Mouse (Mus musculus): ENCODE results near the gene Igsf11.
"Not testable (repeated sequence)": the region's sequence is repeated elsewhere in the genome, so short reads cannot be mapped to it uniquely, and the experiment has no call there.

Gene Igsf11

DNA sequence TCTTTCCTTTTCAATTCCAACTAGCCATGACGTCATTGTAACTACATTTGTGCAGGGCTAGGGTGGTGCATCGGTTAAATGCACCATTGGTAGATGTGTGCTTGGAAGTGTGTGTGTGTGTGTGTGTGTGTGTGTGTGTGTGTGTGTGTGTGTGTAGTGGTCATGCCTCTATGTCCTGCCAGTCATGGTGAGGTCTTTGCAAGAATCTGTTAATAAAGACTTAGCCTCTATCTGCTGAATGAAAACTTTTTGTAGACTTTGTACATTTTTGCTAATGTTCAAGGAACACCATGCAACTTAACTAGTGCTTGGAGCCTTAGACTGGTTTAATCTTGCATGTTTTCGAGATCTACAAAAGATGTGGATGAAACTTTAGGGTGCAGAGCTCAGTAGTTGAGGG is 48.3 kb downstream of the Igsf11 start:
- no peak for DNase-seq

DNA sequence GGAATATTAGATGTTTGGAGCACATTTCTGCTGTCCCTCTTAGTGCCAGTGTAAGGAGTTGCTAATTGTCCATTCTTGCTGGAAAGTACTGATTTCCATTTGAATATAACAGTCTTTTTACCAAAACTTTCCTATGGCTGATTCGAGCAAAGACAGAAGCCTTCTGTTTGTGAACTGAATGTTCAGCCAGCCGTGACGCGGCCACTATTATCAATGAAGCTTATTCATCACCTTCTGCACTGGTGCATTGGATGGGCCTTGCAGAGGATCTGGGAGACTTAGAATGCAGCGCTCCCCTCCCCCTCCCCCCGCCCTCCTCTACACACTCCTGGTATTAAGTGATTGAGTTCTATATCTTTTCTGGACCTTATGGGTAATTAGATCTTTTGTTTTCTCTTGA is 48.8 kb downstream of the Igsf11 start:
- no peak for DNase-seq

GRCm38 (mm10) chr16:38943706-38944550 is 51.5 kb downstream of the Igsf11 start:
- DNase-seq, result no peak

GRCm38 (mm10) chr16:38945111-38945510 is 52.6 kb downstream of the Igsf11 start:
- DNase-seq, result no peak

- DNase-seq, result no peak
These were observed 53.1 kb downstream of the Igsf11 start for GRCm38 (mm10) chr16:38945581-38945981.

DNA sequence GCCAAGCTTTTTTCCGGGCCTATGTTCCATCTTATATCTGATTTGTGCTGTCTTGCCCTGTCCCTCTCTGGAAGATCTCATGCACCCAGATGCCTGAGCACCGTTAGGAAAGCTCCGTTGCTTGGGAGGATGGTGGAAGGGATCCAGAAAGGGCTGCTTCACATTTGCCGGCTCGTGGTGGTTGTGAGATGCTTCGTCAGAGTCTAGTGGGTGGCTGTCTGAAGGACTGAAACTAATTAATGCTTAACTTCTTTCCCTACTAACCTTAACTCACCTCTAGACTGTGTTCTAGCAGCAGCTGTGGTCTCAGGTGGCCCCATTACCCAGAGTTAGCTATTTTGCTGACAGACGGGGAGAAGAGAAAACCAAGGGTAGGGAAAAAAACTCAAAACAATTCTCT is 54.0 kb downstream of the Igsf11 start:
- DNase-seq, result peak; percentile 64

- DNase-seq, result no peak
These were observed 54.8 kb downstream of the Igsf11 start for GRCm38 (mm10) chr16:38947141-38947879.

DNA sequence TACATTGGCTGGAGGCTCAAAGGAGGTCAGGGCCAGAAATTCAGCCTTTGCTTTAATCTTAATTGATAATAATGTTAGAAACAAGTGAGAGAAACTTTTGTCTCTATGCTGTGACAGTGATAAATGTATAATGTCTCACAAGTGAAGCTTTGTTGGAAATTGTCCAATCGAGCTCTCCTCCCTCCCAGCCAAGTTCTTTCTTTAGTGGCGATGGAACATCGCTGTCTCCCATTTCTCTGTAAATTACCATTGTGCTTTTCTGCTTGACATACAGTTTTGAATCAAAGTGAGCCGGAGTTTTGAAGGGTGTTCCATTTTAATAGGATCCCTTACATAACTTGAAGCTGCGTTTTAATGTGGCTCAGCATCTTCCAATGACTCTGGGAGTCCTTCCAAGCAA is 56.0 kb downstream of the Igsf11 start:
- DNase-seq, result no peak

GRCm38 (mm10) chr16:38952881-38953280 is 60.4 kb downstream of the Igsf11 start:
- DNase-seq, result no peak

GRCm38 (mm10) chr16:38953821-38954220 is 61.4 kb downstream of the Igsf11 start:
- DNase-seq, result no peak

DNA sequence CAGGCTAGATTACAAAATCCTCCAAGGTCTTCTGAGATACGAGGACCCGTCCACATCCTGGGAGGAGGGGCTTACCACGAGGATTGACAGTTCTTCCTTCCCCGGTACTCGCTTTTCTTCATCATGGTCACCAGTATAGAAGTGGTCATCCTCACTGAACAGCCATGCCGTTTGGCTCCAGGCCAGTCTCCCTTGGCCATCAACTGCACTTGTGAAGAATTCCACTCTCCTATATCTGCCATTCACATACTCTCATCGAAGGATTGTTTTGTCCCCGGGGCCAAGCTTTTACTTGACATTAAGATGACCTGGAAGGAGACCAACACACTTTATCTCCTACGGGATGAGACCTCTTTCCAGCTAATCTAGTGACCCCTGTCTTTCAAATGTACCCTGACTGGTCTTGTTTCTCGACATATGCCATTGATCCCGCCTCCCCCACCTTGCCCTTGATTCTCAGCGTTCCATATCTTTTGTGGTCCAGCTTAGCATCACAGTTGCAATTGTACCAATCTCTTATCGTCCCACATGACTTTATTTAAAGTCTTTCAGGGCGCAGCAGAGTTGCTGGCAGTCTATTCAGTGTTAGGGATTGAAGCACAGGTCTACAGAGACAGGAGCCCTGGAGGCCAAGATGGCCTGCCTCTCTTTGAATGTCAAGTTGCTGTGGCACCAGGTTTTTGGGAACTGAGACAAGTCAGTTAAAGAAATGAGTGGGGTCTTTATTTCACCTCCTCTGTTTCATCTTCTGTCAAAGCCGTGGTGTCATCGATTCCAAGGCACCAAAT is 62.2 kb downstream of the Igsf11 start:
- DNase-seq, result no peak

GRCm38 (mm10) chr16:38955296-38955695 is 62.8 kb downstream of the Igsf11 start:
- no peak for DNase-seq

- no peak for DNase-seq
These were observed 66.3 kb downstream of the Igsf11 start for GRCm38 (mm10) chr16:38958801-38959200.

GRCm38 (mm10) chr16:38960550-38960949 is 68.1 kb downstream of the Igsf11 start:
- DNase-seq, result no peak

DNA sequence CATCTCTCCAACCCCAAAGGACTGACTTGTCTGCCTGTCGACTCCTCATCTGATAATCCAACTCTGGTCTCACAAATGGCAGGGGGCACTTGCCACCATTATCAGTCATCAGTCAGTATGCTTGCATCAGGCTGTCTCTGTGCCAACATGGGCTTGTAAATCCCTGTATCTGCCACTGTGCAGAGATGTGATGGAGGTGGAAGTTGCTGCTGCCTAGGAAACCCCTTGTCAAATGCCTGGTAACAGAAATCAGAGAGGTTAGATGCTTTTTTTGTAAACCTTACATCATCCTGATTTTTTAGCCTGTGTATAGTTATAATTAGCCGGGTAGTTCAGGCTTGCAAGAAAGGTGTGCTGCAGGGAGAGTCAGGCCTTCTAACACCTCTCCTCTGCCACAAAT is 69.4 kb downstream of the Igsf11 start:
- DNase-seq, result no peak

- DNase-seq, result no peak
These were observed 70.2 kb downstream of the Igsf11 start for GRCm38 (mm10) chr16:38962695-38963094.

DNA sequence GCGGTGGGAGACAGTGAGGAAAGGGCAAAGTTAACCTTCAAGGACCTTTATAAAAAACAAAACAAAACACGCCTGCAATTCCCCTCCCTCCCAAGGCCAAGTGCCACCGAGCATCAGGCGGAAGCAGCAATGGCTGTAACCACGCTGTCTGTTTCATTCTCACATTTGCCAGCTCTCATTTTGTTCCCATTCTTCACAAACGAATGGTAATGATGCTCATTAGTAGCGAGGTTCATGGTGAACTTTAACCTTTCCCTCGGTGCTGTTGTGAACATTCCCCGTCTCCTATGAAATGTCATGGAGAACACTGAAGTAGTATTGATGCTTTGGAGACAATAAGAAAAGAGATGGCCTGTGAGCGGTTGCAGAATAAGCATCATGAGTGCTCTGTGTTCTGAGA is 74.6 kb downstream of the Igsf11 start:
- DNase-seq, result no peak

DNA sequence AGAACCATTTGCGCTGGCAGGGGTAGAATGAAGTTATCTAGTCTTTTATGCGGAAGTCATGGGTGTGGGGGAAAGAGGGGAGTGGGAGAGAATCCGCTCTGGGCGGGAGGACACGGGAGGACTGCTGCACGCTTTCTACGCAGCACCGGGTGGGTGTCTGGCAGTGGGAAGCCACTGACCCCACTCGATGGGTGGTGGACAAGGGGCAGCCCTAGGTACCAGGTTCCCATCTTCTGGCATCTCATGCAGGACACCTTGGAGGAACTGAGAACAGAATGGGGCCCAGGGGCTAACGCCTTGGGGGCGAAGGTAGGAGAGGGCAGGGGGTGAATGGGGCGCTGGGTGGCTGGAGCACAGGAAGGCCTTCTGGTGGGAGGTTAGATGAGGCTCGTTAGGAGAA is 83.7 kb downstream of the Igsf11 start:
- DNase-seq, result no peak

DNA sequence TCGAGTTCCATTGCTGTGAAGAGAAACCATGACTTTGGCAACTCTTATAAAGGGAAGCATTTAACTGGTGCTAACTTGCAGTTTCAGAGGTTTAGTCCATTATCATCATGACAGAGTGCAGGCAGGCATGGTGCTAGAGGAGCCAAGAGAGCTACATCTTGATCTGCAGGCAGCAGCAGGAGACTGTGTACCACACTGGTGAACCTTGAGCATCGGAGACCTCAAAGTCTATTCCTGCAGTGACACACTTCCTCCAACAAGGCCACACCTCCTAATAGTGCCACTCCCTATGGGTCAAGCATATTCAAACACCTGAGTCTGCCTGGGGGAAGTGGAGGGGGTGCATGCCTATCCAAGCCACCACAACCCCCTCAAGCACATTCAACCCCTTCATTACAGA is 86.1 kb downstream of the Igsf11 start:
- DNase-seq, result no peak

DNA sequence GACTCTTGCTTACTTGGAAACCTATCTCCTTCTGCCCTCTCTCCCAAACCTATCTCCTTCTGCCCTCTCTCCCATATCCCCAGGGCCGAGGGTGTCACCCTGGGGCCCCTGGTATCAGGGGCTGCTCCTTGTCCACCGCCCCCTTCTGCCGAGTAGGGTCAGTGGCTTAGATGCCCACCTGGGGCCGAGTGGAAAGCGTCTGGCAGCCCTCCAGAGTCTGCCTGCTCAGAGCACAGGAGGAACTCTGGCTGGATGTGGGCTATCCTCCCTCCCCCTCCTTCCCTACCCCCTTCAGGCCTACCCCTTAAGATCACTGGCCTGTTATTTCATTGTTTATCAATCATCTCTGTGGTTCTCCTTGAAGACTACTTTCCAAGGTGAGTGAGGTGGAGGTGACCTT is 88.1 kb downstream of the Igsf11 start:
- DNase-seq, result no peak

GRCm38 (mm10) chr16:38982051-38982450 is 89.6 kb downstream of the Igsf11 start:
- no peak for DNase-seq

GRCm38 (mm10) chr16:38982508-38983236 is 90.2 kb downstream of the Igsf11 start:
- no peak for DNase-seq

GRCm38 (mm10) chr16:38983850-38984249 is 91.4 kb downstream of the Igsf11 start:
- not testable (repeated sequence) for DNase-seq

All from right cerebral cortex, postnatal 25 days (tissue).